In the genomic region with DNA sequence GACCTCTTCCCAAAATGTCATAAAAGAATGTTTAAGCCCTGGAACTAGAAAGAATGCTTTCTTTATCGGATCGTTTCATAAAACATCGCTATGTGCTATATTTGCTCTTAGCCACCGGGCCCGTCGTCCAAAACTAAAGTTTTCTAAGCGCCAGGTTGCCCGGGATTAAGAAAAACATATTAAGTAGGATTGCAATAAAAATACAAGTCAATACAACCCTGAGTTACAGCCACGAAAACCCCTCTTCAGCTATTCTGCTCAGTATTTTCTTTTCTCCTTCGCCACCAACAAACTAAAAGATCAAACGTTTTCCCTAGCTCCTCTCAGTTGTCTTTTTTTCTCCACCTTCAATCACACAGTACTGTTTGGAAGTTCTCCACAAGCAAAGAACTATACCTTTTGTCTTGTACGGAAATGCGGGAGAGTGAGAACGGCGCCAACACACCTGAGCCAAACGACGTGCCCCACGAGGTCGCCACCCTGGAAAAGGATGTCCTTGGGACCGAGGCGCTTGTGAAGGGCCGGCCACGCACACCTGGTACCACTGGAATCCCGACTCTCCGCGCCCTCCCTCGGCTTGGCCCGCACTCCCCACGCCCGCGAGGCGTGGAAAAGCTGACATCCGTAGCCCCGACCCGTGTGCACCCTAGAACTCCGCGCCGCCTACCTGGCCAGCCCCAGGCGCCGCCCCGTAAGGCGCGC, we compare ENCODE assay signal across 7 mouse cellular contexts. TPM values are rescaled to one million over a fixed set of nuclear protein-coding genes. Genes with fewer than 3 reads are reported as not detected.
DNase-seq lines count a peak whose midpoint lies in the region; ATAC-seq lines count a peak whose summit lies in the region.

No protein-coding gene starts in this region.

- WGBS in heart, embryonic 12.5 days, result 1% methylated on average over 43 of the region's 43 CpGs
- under 1% methylated on average over 43 of the region's 43 CpGs for WGBS in midbrain, embryonic 10.5 days

- peak overlapping the region; percentile 63 for H3K4me3 ChIP-seq in heart, embryonic 12.5 days
- peak overlapping the region; percentile 76 for H3K4me3 ChIP-seq in midbrain, embryonic 10.5 days

- H3K27me3 ChIP-seq in heart, embryonic 12.5 days (replicated peaks), result peaks cover 71% of the 10 kb centered on the region
- peaks cover 90% of the 10 kb centered on the region for H3K27me3 ChIP-seq in midbrain, embryonic 10.5 days (ENCODE audit: low read depth, poor library complexity, severe bottlenecking)

- H3K4me1 ChIP-seq in heart, embryonic 12.5 days (replicated peaks), result peaks cover 11% of the 10 kb centered on the region; the same call in 1 of the 2 replicates
- peaks cover 32% of the 10 kb centered on the region for H3K4me1 ChIP-seq in midbrain, embryonic 10.5 days

- no peak for ATAC-seq in heart, embryonic 12.5 days (ENCODE audit: insufficient number of reproducible peaks, low FRiP score)

- no peaks in the 10 kb centered on the region for H3K36me3 ChIP-seq in heart, embryonic 12.5 days
- H3K36me3 ChIP-seq in midbrain, embryonic 10.5 days, result no peaks in the 10 kb centered on the region

- H3K27ac ChIP-seq in heart, embryonic 12.5 days (ENCODE audit: poor library complexity, severe bottlenecking), result no peak overlapping the region
- no peak overlapping the region; the same call in 1 of the 2 replicates for H3K27ac ChIP-seq in midbrain, embryonic 10.5 days (replicated peaks)

- 0 out of 2 replicates have a peak, but pooled peaks cover 5% of the 10 kb centered on the region for H3K9me3 ChIP-seq in heart, embryonic 12.5 days (replicated peaks)
- H3K9me3 ChIP-seq in midbrain, embryonic 10.5 days (replicated peaks), result no peaks in the 10 kb centered on the region

- H3K4me2 ChIP-seq in heart, embryonic 12.5 days, result peak overlapping the region; percentile 90

- peak; percentile 20 to 44 for DNase-seq in urinary bladder, adult 18-20 months (ENCODE audit: low spot score in 2 of 2)
- no peak for DNase-seq in urinary bladder, postnatal 10 days (ENCODE audit: low spot score)
- DNase-seq in kidney, postnatal 25 days, result peak; percentile 48 to 75
- peak; percentile 16 for DNase-seq in midbrain, embryonic 10.5 days (ENCODE audit: low spot score)
- DNase-seq in MN1 (ENCODE audit: low spot score), result no peak
- no peak for DNase-seq in cerebellum, postnatal 14 days

- H3K9ac ChIP-seq in heart, embryonic 12.5 days, result peak overlapping the region; percentile 55

RNA-seq across cellular contexts. Expression of a gene that starts 34.0 kb away (rescaled TPM):
- 10.3 and 13.2 TPM in 2 replicates for polyA plus RNA-seq in heart, embryonic 12.5 days (2016; fragmentation: Nextera tagmentation; extraction: Ambion mirVana)
- polyA plus RNA-seq in midbrain, embryonic 10.5 days (2016; fragmentation: Nextera tagmentation; extraction: Ambion mirVana), result 22.2 and 28.2 TPM in 2 replicates

Comparison
In these comparisons a context has a peak if more than half of its experiments do, and no peak if none do; other contexts are left out.
1. DNase-seq: peak in urinary bladder, adult 18-20 months (2 of 2), kidney, postnatal 25 days (2 of 2) and midbrain, embryonic 10.5 days (single experiment); none in urinary bladder, postnatal 10 days (single experiment), MN1 (single experiment) and cerebellum, postnatal 14 days (0 of 2).